Mouse (Mus musculus): Measurements from ENCODE around the gene Snx1.

Snx1 gene

DNA sequence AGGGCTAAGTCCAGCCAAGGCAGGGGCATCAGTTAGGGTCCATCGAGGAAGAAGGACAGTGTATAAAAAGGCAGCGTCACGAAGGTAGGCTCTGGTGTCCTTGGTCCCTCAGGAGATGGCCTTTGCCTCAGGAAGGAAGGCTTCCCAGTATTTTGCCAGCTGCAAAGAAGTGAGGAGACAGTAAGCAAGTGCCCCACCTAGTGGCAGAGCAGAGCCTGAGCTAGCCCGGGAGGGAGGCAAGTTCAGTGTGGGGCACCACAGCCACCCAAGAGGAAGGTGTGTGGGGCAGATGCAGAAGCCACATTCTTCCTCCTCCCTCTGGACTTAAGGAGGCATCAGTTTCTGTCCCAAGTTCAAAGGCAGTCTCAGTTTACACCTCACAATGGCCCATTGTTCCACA, 38.0 kb downstream of the Snx1 start:
- DNase-seq (ENCODE audit: low spot score in 2 of 2) = no peak

- DNase-seq (ENCODE audit: low spot score in 2 of 2) = no peak
Observed at GRCm38 (mm10) chr9:66087062-66087461, 39.3 kb downstream of the Snx1 start.

DNA sequence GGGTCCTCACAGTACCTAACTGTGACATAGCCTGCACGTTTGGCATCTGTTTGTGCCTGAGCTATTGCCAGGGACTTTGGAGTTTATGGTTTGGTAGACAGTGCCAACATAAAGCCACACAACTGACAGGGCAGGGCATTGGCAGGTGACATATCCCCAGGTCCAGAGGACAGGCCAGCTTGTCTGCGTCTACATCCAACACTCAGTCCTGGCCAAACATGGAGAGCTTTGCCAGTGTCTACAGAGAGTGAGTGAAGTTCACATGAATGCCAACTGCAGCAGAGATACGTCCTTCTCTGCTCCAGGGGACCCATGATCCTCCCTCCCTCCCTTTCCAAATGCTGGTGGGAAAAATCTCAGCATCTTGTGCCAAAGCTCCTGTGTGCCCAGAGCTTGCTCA, 42.2 kb downstream of the Snx1 start:
- DNase-seq (ENCODE audit: low spot score in 2 of 2) = no peak

- no peak for DNase-seq (ENCODE audit: low spot score in 2 of 2)
Observed at GRCm38 (mm10) chr9:66081999-66082398, 44.4 kb downstream of the Snx1 start.

DNA sequence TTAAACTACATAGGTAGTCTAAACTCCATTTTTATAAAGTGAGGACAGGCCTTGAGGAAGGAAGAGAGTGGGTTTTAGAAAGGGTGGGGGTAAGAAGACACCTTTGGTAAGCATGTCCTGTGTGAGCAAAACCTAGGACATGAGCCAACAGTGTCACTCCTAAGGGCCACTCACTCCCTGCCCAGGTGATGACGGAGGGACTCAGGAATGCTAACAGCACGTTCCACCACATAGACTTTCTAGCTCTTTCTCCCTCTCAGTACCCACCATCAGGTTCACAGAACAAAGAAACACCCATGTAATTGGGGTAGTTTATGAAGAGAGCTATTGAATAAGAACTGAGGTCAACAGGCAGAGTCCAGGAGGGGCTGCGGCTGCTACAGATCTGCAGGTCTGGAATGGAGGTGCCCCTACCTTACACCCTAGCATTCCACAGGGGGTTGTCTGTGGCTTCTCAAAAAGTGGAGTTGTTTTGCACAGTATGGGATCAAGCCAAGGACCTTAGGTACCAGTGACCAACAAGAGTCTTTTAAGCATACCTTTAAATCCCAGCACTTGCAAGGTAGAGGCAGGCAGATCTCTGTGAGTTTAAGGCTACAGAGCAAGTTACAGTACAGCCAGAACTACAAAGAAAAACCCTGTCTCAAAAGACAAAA, 45.5 kb downstream of the Snx1 start:
- DNase-seq (ENCODE audit: low spot score in 2 of 2) = no peak

- DNase-seq (ENCODE audit: low spot score in 2 of 2) = no peak
Observed at GRCm38 (mm10) chr9:66078493-66078892, 47.9 kb downstream of the Snx1 start.

DNA sequence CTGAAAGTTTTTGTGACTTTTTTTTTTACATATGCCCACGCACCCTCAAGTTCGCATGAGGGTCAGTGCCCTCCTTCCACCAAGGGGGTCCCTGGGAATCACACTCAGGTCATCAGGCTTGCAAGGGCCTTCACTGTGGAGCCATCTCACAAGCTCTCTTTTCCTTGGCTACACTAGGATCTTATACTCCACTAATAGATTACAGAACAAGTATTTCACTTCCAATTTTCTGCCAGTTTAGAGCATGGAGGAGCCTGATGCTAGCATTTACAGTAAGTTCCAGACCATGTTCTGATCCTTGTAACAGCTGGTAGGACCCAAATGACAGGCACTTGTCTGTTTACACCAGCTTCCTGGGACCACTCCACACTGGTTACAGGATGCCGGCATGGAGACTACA, 48.3 kb downstream of the Snx1 start:
- DNase-seq (ENCODE audit: low spot score in 2 of 2) = no peak

- DNase-seq (ENCODE audit: low spot score in 2 of 2) = no peak
Observed at GRCm38 (mm10) chr9:66072754-66073153, 53.6 kb downstream of the Snx1 start.

DNA sequence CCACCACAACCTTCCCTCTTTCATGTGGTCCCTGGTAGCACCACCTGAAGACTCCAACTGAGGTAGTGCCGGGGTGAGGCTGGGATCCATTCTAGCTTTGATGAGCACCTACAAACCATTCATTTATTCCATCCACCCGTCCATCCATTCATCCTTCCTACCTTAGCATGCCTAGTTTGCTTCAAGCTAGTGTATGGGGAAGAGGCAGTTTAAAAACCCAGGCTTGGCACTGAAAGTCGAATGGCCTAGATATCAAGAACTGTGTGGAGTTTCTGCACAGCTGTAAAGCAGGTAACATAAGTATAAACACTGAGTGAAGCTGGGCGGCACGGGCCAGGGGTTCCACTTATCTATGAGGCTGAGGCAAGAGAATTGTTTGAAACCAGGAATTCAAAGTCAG, 56.2 kb downstream of the Snx1 start:
- DNase-seq (ENCODE audit: low spot score in 2 of 2) = no peak

GRCm38 (mm10) chr9:66069583-66069982, 56.8 kb downstream of the Snx1 start, which contains the start of gene Snx22:
Gene Snx22 (minus strand): TSS chr9:66069719.
- peak; percentile 62 to 64 for DNase-seq (ENCODE audit: low spot score in 2 of 2)

- DNase-seq (ENCODE audit: low spot score in 2 of 2) = no peak
Observed at GRCm38 (mm10) chr9:66068971-66069391, 57.4 kb downstream of the Snx1 start.

DNA sequence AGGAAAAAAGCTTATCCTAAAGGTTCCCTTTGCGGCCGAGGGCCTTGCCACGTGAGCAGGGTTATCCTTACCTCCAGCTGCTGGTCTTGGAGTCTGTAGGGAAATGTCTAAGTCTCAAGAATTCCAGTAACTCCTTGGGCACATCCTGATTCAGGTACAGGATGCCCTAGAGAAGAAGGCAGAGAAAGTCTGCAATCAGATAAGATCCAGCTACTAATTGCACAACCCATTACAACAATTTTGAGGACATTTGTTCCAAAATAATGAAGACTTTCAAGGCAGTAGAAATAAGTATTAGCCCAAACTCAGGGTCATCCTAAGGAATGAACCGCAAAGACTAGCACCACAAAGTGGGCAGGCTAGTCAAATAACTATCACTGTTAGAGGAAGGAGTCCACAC, 58.3 kb downstream of the Snx1 start:
- no peak for DNase-seq (ENCODE audit: low spot score in 2 of 2)

DNA sequence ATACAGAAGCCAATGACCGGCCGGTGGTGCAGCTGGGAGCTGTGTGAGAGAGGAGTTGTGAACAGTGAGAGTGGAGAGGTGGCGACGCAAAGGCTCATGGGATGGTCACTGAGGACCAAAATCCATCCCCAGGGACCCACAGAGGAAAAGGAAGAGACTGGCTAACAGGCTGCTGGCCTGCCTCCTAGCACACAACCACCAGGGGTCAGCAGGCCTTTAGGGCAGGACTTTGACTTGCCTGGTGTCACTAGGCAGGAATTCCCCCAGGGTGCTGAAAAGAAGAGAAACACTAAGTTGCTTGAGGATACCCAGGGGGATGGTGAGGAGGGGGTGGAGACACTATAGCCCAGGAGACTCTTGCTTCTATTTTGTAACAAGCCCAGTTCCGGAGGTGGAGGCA, 58.8 kb downstream of the Snx1 start:
- no peak for DNase-seq (ENCODE audit: low spot score in 2 of 2)

DNA sequence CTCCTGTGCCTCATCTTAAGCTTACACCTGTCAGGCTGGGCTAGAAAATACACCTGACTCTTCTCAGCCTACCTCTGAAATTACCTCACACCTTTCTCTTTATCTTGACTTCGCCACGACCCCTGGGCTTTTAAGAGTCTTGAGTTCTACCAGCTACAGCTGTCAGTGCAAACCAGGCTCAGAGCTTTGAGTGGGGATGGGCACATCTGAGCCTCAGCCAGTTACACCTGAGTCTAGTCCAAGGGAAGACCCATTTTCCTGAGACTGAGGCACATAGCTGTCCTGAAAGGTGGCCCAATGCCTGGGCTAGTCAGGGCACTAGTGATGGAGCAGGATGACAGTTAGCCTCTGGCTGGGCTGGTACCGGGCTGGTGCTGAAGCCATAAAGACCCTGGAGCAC, 59.6 kb downstream of the Snx1 start:
- DNase-seq (ENCODE audit: low spot score in 2 of 2) = no peak

- DNase-seq (ENCODE audit: low spot score in 2 of 2) = no peak
Observed at GRCm38 (mm10) chr9:66064316-66064715, 62.1 kb downstream of the Snx1 start.

GRCm38 (mm10) chr9:66063446-66063845, 62.9 kb downstream of the Snx1 start:
- no peak for DNase-seq (ENCODE audit: low spot score in 2 of 2)

- no peak for DNase-seq (ENCODE audit: low spot score in 2 of 2)
Observed at GRCm38 (mm10) chr9:66061656-66062055, 64.7 kb downstream of the Snx1 start.

DNA sequence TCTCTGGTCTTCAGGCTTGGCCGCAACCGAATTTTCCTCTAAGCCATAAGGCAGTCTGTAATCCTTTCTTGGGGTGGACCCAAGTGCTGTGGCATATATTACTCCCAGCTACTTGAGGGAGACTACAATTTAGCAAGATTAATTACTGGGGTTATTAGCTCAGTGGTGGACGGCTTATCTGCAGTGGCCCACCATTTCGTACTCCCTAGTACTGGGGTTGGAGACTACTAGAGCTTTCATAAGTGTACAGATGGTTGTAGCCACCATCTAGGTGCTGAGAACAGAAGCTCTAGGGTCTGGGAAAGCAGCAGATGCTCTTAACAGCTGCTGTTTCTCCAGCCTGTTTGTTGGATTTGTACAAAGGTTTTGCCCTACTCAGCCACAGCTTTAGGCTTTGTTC, 65.4 kb downstream of the Snx1 start:
- DNase-seq (ENCODE audit: low spot score in 2 of 2) = no peak

DNA sequence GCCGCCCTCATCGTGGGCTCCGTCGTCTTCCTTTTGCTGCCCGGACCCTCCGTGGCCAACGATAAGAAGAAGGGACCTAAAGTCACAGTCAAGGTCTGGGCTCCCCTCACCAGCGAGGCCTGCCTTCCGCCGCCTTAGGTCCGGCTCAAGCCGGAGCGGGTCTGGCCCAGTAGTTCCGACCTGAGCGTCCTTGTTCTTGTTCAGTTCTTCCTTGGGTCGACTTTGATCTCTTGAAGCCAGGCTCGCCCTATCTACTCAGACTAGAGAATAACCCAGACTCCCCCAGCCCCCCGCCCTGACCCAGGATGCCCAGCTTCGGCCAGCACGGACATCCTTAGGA, 66.1 kb downstream of the Snx1 start:
- DNase-seq (ENCODE audit: low spot score in 2 of 2) = no peak

- peak; percentile 96 to 98 for DNase-seq (ENCODE audit: low spot score in 2 of 2)
Observed at GRCm38 (mm10) chr9:66059583-66060307, 66.6 kb downstream of the Snx1 start, which contains the start of gene Ppib. Gene Ppib (plus strand): TSS chr9:66060222.

DNA sequence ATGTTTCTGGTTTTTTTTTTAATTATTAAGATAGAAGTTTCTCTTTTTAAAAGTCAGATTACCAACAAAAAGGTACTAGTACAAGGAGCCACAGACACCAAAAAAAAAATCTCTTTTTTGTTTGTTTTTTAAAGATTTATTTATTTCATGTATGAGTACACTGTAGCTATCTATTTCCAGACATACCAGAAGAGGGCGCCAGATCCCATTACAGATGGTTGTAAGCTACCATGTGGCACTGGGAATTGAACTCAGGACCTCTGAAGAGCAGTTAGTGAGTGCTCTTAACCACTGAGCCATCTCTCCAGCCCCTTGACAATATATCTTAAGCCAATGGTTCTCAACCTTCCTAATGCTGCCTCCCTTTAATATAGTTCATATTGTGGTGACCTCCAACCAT, 72.8 kb downstream of the Snx1 start:
- no peak for DNase-seq (ENCODE audit: low spot score in 2 of 2)

- no peak for DNase-seq (ENCODE audit: low spot score in 2 of 2)
Observed at GRCm38 (mm10) chr9:66052731-66053130, 73.7 kb downstream of the Snx1 start.

DNA sequence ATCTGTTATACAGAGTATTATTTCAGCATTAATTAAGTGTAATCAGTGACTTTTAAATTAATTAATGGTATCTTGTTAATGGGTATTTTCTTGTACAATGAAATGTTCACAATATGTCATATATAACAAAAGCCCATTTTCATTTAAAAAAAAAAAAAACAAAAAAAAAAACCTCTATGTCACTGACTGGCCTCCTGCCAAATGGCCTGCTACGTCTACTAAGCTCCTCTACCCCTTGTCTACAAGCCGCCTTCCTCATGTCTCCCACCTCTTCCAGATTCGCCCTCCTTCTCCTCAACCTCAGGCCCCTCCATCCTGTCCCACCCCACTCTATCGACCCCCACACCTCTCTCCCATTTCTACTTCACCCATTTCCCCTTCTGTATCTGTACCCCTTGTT, 74.9 kb downstream of the Snx1 start:
- DNase-seq (ENCODE audit: low spot score in 2 of 2) = no peak

Data from frontal cortex, postnatal 14 days (tissue).